Mouse (Mus musculus) cortical plate, adult 2 months (tissue): ENCODE measurements at regions not wholly inside any gene's neighbourhood (a gene's known extent, or its start where the extent isn't known, plus 50 kb on each side); places are given as distances from the start of the nearest gene placed in this dataset.

Experiments used
- H3K27ac ChIP-seq: fragments of 200-500 bp; 2 replicates; pipeline ENCODE4 v1.5.1; 2012; ENCODE audit warnings: low read length, control low read depth, inconsistent platforms; ENCODE audit not compliant: insufficient read depth
- H3K4me1 ChIP-seq: fragments of 200-500 bp; 2 replicates; pipeline ENCODE4 v1.6.1; 2011; ENCODE audit warnings: low read length; ENCODE audit not compliant: control insufficient read depth, insufficient read depth
- H3K4me3 ChIP-seq: fragments of 200-500 bp; 2 replicates; pipeline ENCODE4 v1.5.1; 2011; ENCODE audit warnings: mild to moderate bottlenecking, low read length, control low read depth; ENCODE audit not compliant: insufficient read depth
- CTCF ChIP-seq: fragments of 200-500 bp; IDR thresholded peaks from 2 replicates; pipeline ENCODE4 v1.5.1; 2011; ENCODE audit warnings: mild to moderate bottlenecking, control low read depth, low read length; ENCODE audit not compliant: insufficient read depth; ENCODE audit errors: extremely low read depth
- POLR2A ChIP-seq: fragments of 200-500 bp; IDR thresholded peaks from 2 replicates; pipeline ENCODE4 v1.6.1; 2011; ENCODE audit warnings: mild to moderate bottlenecking, low read length, control low read depth; ENCODE audit not compliant: insufficient read depth; ENCODE audit errors: extremely low read depth

- Histone ChIP-seq H3K27ac (no peak overlapping the region), H3K4me1 (peaks cover 5% of the 10 kb centered on the region; the same call in 1 of the 2 replicates), H3K4me3 (no peak overlapping the region)
- no peak for TF ChIP-seq POLR2A
- TF ChIP-seq CTCF: no peak
Measured at GRCm38 (mm10) chr15:68431251-68431650, 1930.5 kb upstream of the Lrrc6 start.

GRCm38 (mm10) chr15:68430486-68430885, 1929.8 kb upstream of the Lrrc6 start:
- TF ChIP-seq POLR2A: no peak
- TF ChIP-seq CTCF: no peak
- Histone ChIP-seq H3K4me3 (no peak overlapping the region), H3K27ac (no peak overlapping the region), H3K4me1 (peaks cover 2% of the 10 kb centered on the region; the same call in 1 of the 2 replicates)

GRCm38 (mm10) chr15:68428444-68429228, 1927.9 kb upstream of the Lrrc6 start:
- Histone ChIP-seq H3K27ac (no peak overlapping the region), H3K4me3 (no peak overlapping the region), H3K4me1 (no peaks in the 10 kb centered on the region)
- no peak for TF ChIP-seq POLR2A
- peak; percentile 88 for TF ChIP-seq CTCF

GRCm38 (mm10) chr15:68417142-68417541, 1916.4 kb upstream of the Lrrc6 start:
- TF ChIP-seq POLR2A: no peak
- no peak for TF ChIP-seq CTCF
- Histone ChIP-seq H3K4me3 (no peak overlapping the region), H3K27ac (no peak overlapping the region), H3K4me1 (no peaks in the 10 kb centered on the region)

- Histone ChIP-seq H3K27ac (no peak overlapping the region), H3K4me1 (no peaks in the 10 kb centered on the region)
- no peak for TF ChIP-seq POLR2A
- TF ChIP-seq CTCF: peak; percentile 74
Measured at GRCm38 (mm10) chr15:68415401-68415925, 1914.8 kb upstream of the Lrrc6 start.

GRCm38 (mm10) chr15:68414047-68414446, 1913.3 kb upstream of the Lrrc6 start:
- no peaks in the 10 kb centered on the region for H3K4me1 ChIP-seq
- no peak for TF ChIP-seq POLR2A
- TF ChIP-seq CTCF: no peak
- H3K27ac ChIP-seq: no peak overlapping the region
- no peak overlapping the region for H3K4me3 ChIP-seq

More at GRCm38 (mm10) chr15:68415401-68415925, 1914.8 kb upstream of the Lrrc6 start:
- H3K4me3 ChIP-seq: no peak overlapping the region

- no peak for TF ChIP-seq CTCF
- TF ChIP-seq POLR2A: no peak
- no peak overlapping the region for H3K4me3 ChIP-seq
- no peaks in the 10 kb centered on the region for H3K4me1 ChIP-seq
- H3K27ac ChIP-seq: no peak overlapping the region
Measured at GRCm38 (mm10) chr15:68412697-68413096, 1912.0 kb upstream of the Lrrc6 start.

GRCm38 (mm10) chr15:68412156-68412555, 1911.4 kb upstream of the Lrrc6 start:
- H3K4me3 ChIP-seq: no peak overlapping the region
- TF ChIP-seq POLR2A: no peak
- no peak for TF ChIP-seq CTCF
- H3K27ac ChIP-seq: no peak overlapping the region
- no peaks in the 10 kb centered on the region for H3K4me1 ChIP-seq

GRCm38 (mm10) chr15:68403554-68404070, 1902.9 kb upstream of the Lrrc6 start:
- Histone ChIP-seq H3K4me1 (no peaks in the 10 kb centered on the region), H3K27ac (no peak overlapping the region), H3K4me3 (no peak overlapping the region)
- TF ChIP-seq CTCF: no peak
- TF ChIP-seq POLR2A: no peak

GRCm38 (mm10) chr15:68401726-68402125, 1901.0 kb upstream of the Lrrc6 start:
- H3K27ac ChIP-seq: no peak overlapping the region
- H3K4me1 ChIP-seq: no peaks in the 10 kb centered on the region
- TF ChIP-seq CTCF (no peak), POLR2A (no peak)
- H3K4me3 ChIP-seq: no peak overlapping the region
